Comparison of ENCODE assay signal across 8 mouse cellular contexts in genomic region chr5:92505402-92505865, GRCm38 (mm10). TPM values are rescaled to one million over a fixed set of nuclear protein-coding genes. Genes with fewer than 3 reads are reported as not detected.
DNase-seq lines count a peak whose midpoint lies in the region; ATAC-seq lines count a peak whose summit lies in the region.

No protein-coding gene starts in this region.

- no peaks in the 10 kb centered on the region for H3K27me3 ChIP-seq in heart, embryonic 14.5 days (ENCODE audit: control insufficient read depth, insufficient read depth, low read length)
- H3K27me3 ChIP-seq in liver, embryonic 13.5 days, result no peaks in the 10 kb centered on the region
- no peaks in the 10 kb centered on the region for H3K27me3 ChIP-seq in stomach, embryonic 16.5 days (ENCODE audit: control insufficient read depth, insufficient read depth, low read length)

- under 1% methylated on average over 48 of the region's 48 CpGs for WGBS in heart, embryonic 14.5 days
- under 1% methylated on average over 48 of the region's 48 CpGs for WGBS in liver, embryonic 13.5 days (ENCODE audit: insufficient replicate concordance)
- under 1% methylated on average over 46 of the region's 48 CpGs for WGBS in stomach, embryonic 16.5 days

- peak; percentile 94 for DNase-seq in CD4-positive helper T cell, adult 2 months (ENCODE audit: low read depth, low spot score)
- DNase-seq in brain, embryonic 18.5 days (ENCODE audit: low read depth, low spot score), result peak; percentile 82
- peak; percentile 97 for DNase-seq in kidney, postnatal 14 days
- DNase-seq in liver, embryonic 13.5 days, result peak; percentile 87
- DNase-seq in neural tube, embryonic 10.5 days (ENCODE audit: extremely low spot score, low spot score), result peak; percentile 93

- H3K9me3 ChIP-seq in heart, embryonic 14.5 days (ENCODE audit: control insufficient read depth, low read length), result no peaks in the 10 kb centered on the region
- no peaks in the 10 kb centered on the region for H3K9me3 ChIP-seq in liver, embryonic 13.5 days (replicated peaks)
- no peaks in the 10 kb centered on the region for H3K9me3 ChIP-seq in stomach, embryonic 16.5 days (replicated peaks; ENCODE audit: control insufficient read depth, low read length)

- H3K36me3 ChIP-seq in heart, embryonic 14.5 days (ENCODE audit: control insufficient read depth, insufficient read depth, low read length), result peaks cover 8% of the 10 kb centered on the region; the same call in 1 of the 2 replicates
- H3K36me3 ChIP-seq in liver, embryonic 13.5 days, result no peaks in the 10 kb centered on the region
- H3K36me3 ChIP-seq in stomach, embryonic 16.5 days (ENCODE audit: control insufficient read depth, insufficient read depth, low read length), result no peaks in the 10 kb centered on the region

- peak overlapping the region; percentile 90 to 99 for H3K27ac ChIP-seq in heart, embryonic 14.5 days (replicated peaks in 1 of 2; ENCODE audit: control insufficient read depth in 1 of 2, insufficient read depth in 1 of 2, low read depth in 2 of 2, low read length in 2 of 2)
- peak overlapping the region; percentile 85 for H3K27ac ChIP-seq in liver, embryonic 13.5 days
- H3K27ac ChIP-seq in stomach, embryonic 16.5 days (ENCODE audit: low read length), result peak overlapping the region; percentile 99

- H3K9ac ChIP-seq in heart, embryonic 14.5 days (ENCODE audit: low read length), result peak overlapping the region; percentile 97
- peak overlapping the region; percentile 81 for H3K9ac ChIP-seq in liver, embryonic 13.5 days
- H3K9ac ChIP-seq in stomach, embryonic 16.5 days (ENCODE audit: low read length), result peak overlapping the region; percentile 94

- peaks cover 8 to 27% of the 10 kb centered on the region in 2 experiments; a peak in 3 of 4 replicates for H3K4me1 ChIP-seq in heart, embryonic 14.5 days (ENCODE audit: control insufficient read depth in 2 of 2, insufficient read depth in 2 of 2, low read length in 2 of 2)
- H3K4me1 ChIP-seq in liver, embryonic 13.5 days (replicated peaks), result peaks cover 34% of the 10 kb centered on the region
- H3K4me1 ChIP-seq in stomach, embryonic 16.5 days (ENCODE audit: control insufficient read depth, insufficient read depth, low read length), result peaks cover 26% of the 10 kb centered on the region

- ATAC-seq in erythroid progenitor cell, adult 5-6 weeks (replicated peaks; ENCODE audit: low FRiP score, poor library complexity, severe bottlenecking), result peak; percentile 96
- peak; percentile 93 for ATAC-seq in heart, embryonic 14.5 days (ENCODE audit: insufficient number of reproducible peaks, insufficient read depth, low FRiP score, low read depth)
- peak; percentile 93 for ATAC-seq in liver, embryonic 13.5 days (ENCODE audit: low read depth)
- ATAC-seq in stomach, embryonic 16.5 days (ENCODE audit: insufficient read depth, low FRiP score), result peak; percentile 95

- H3K4me2 ChIP-seq in heart, embryonic 14.5 days (ENCODE audit: low read length), result peak overlapping the region; percentile 75
- H3K4me2 ChIP-seq in liver, embryonic 13.5 days, result peak overlapping the region; percentile 82
- H3K4me2 ChIP-seq in stomach, embryonic 16.5 days (ENCODE audit: low read depth, low read length), result peak overlapping the region; percentile 83

- H3K4me3 ChIP-seq in heart, embryonic 14.5 days (ENCODE audit: control insufficient read depth in 1 of 2, insufficient read depth in 1 of 2, low read depth in 1 of 2, low read length in 2 of 2), result peak overlapping the region; percentile 72 to 97
- peak overlapping the region; percentile 81 for H3K4me3 ChIP-seq in liver, embryonic 13.5 days (replicated peaks)
- peak overlapping the region; percentile 95 for H3K4me3 ChIP-seq in stomach, embryonic 16.5 days (replicated peaks; ENCODE audit: low read length)

RNA-seq across cellular contexts. Expression of gene Scarb2, which starts 1.2 kb away (rescaled TPM):
- total RNA-seq in erythroid progenitor cell, adult 5-6 weeks (2015; ENCODE audit: low replicate concordance), result 5.9 and 11.2 TPM in 2 replicates
- total RNA-seq in erythroid progenitor cell, adult 5-6 weeks (2017; ENCODE audit: low replicate concordance), result 9.8 and 13.3 TPM in 2 replicates
- polyA plus RNA-seq in heart, embryonic 14.5 days (2014; fragmentation: Nextera tagmentation; extraction: Ambion mirVana), result 14.3 and 15.6 TPM in 2 replicates
- 5.1 and 5.7 TPM in 2 replicates for polyA plus RNA-seq in liver, embryonic 13.5 days (2015; fragmentation: Nextera tagmentation; extraction: Ambion mirVana)
- 17.7 and 18.2 TPM in 2 replicates for polyA plus RNA-seq in stomach, embryonic 16.5 days (2015; fragmentation: Nextera tagmentation; extraction: Ambion mirVana)

RNA-seq across cellular contexts. Expression of gene Fam47e, which starts 49.4 kb away (rescaled TPM):
- not detected in 2 replicates for total RNA-seq in erythroid progenitor cell, adult 5-6 weeks (2015; ENCODE audit: low replicate concordance)
- not detected in 2 replicates for total RNA-seq in erythroid progenitor cell, adult 5-6 weeks (2017; ENCODE audit: low replicate concordance)
- polyA plus RNA-seq in heart, embryonic 14.5 days (2014; fragmentation: Nextera tagmentation; extraction: Ambion mirVana), result not detected in 2 replicates
- polyA plus RNA-seq in liver, embryonic 13.5 days (2015; fragmentation: Nextera tagmentation; extraction: Ambion mirVana), result 1.3 and 1.6 TPM in 2 replicates
- 0.37 and 0.61 TPM in 2 replicates for polyA plus RNA-seq in stomach, embryonic 16.5 days (2015; fragmentation: Nextera tagmentation; extraction: Ambion mirVana)

Comparison
In these comparisons a context has a peak if more than half of its experiments do, and no peak if none do; other contexts are left out.
1. Peak in every context shown above with its lines: DNase-seq, ATAC-seq, H3K4me3 ChIP-seq and H3K27ac ChIP-seq.